Comparison of ENCODE assay signal across 19 mouse cellular contexts in genomic region chr10:3695332-3695905, GRCm38 (mm10). TPM values are rescaled to one million over a fixed set of nuclear protein-coding genes. Genes with fewer than 3 reads are reported as not detected.
DNase-seq lines count a peak whose midpoint lies in the region; TF ChIP-seq lines count a peak whose summit lies in the region.
"Had no signal": no experiment of that assay in that cellular context is flagged by ENCODE, and none has a peak within 500 bp of the region (broad histone marks: within the 10 kb centered on the region; RNA-seq: fewer than 3 reads in every experiment).

No protein-coding gene starts in this region.

- no peaks in the 10 kb centered on the region for H3K36me3 ChIP-seq in spleen, adult 2 months (ENCODE audit: control insufficient read depth, insufficient read depth, low read length)
- H3K36me3 ChIP-seq: heart, embryonic 15.5 days; hindbrain, embryonic 15.5 days; limb, embryonic 10.5 days had no signal

- no peaks in the 10 kb centered on the region; the same call in 1 of the 2 replicates for H3K4me1 ChIP-seq in spleen, adult 2 months (ENCODE audit: control insufficient read depth, insufficient read depth, insufficient read length)

- no peak overlapping the region for H3K4me3 ChIP-seq in gastrocnemius, adult 2 months
- H3K4me3 ChIP-seq in spleen, adult 2 months (ENCODE audit: extremely low read depth, insufficient read depth, insufficient read length): no peak overlapping the region
- H3K4me3 ChIP-seq: heart, embryonic 15.5 days; hindbrain, embryonic 15.5 days; limb, embryonic 10.5 days had no signal

- TF ChIP-seq CTCF in gastrocnemius, adult 2 months (IDR thresholded peaks at IDR 0.05): no peak
- no peak for TF ChIP-seq CTCF in spleen, adult 2 months (IDR thresholded peaks at IDR 0.05; ENCODE audit: extremely low read depth, insufficient read depth, insufficient read length, insufficient replicate concordance)

- peak; percentile 68 for DNase-seq in gastrocnemius, adult 2 months
- no peak for DNase-seq in gastrocnemius, postnatal 10 days
- peak; percentile 43 for DNase-seq in layer of hippocampus, adult 9-11 months
- no peak for DNase-seq in layer of hippocampus, postnatal 36 days
- no peak for DNase-seq in spleen, adult 2 months (ENCODE audit: low read depth in 1 of 2, low spot score in 2 of 2)
- DNase-seq in spleen, adult 18-20 months: no peak
- peak; percentile 31 for DNase-seq in telencephalon, adult 2 months (ENCODE audit: low read depth, low spot score)
- no peak for DNase-seq in urinary bladder, postnatal 10 days (ENCODE audit: low spot score)
- DNase-seq: adrenal gland, postnatal 25 days; cerebellum, postnatal 14 days; kidney, adult 8-10 months; right cerebral cortex, adult 18-20 months; thymus, adult 2 months had no signal

- H3K27ac ChIP-seq in gastrocnemius, adult 2 months: peak overlapping the region; percentile 57
- H3K27ac ChIP-seq in spleen, adult 2 months (ENCODE audit: insufficient read depth, low read length): 0 out of 2 replicates have a peak overlapping the region, but pooled peaks have one; percentile 9
- H3K27ac ChIP-seq: limb, embryonic 10.5 days; liver, embryonic 14.5 days; macrophage had no signal

- no peaks in the 10 kb centered on the region for H3K27me3 ChIP-seq in spleen, adult 2 months (ENCODE audit: control insufficient read depth, insufficient read depth, low read length)
- H3K27me3 ChIP-seq: heart, embryonic 15.5 days; hindbrain, embryonic 15.5 days had no signal

- no peak for TF ChIP-seq POLR2A in spleen, adult 2 months (IDR thresholded peaks at IDR 0.05; ENCODE audit: low read depth, low read length)

- WGBS in spleen, adult 2 months: 89% methylated on average over 5 of the region's 5 CpGs

- intact Hi-C loops in gastrocnemius, adult 2 months (cut with DNase I): no loop called here

RNA-seq across cellular contexts. Expression of gene Plekhg1, which starts 44.7 kb away (rescaled TPM):
- 1 to 10 TPM; 2.7 to 4.9 TPM for total RNA-seq in gastrocnemius, adult 2 months (2021)
- 10 to 100 TPM; 13.3 to 16.3 TPM for total RNA-seq in gastrocnemius, postnatal 10 days (2021)
- total RNA-seq in layer of hippocampus, postnatal 36 days (2021): 10 to 100 TPM; 17.7 to 20.2 TPM
- 1.6 and 2.0 TPM in 2 replicates for polyA plus RNA-seq in spleen, adult 2 months (2012; rRNA removed)
- total RNA-seq: MEL had no signal

Comparison
In these comparisons a context has a peak if more than half of its experiments do, and no peak if none do; other contexts are left out.
1. DNase-seq: peak in gastrocnemius, adult 2 months (single experiment), layer of hippocampus, adult 9-11 months (single experiment) and telencephalon, adult 2 months (single experiment); none in gastrocnemius, postnatal 10 days (single experiment), layer of hippocampus, postnatal 36 days (0 of 2), spleen, adult 2 months (0 of 2), spleen, adult 18-20 months (0 of 2) and urinary bladder, postnatal 10 days (single experiment).